ENCODE assay signal across 11 mouse cellular contexts in the genomic region with DNA sequence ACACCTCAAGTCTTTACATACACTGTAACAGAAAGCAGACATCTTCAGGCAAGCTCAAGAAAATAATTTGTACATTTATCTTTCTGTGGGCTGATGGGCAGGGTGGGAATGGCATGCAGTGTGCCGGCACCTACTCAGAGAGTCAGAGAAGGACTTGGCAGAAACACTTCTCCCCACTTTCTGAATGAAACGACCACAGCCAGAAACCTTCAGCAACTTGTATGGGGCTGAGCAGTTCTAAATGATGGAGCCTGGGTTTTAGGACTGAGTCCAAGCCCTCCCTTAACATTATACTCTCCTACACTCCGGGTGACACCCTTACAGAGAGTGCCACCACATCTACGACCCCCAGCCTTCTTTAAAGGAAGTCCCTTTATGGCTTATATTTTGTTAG. TPM values are rescaled to one million over a fixed set of nuclear protein-coding genes. Genes with fewer than 3 reads are reported as not detected.
DNase-seq lines count a peak whose midpoint lies in the region; ATAC-seq and TF ChIP-seq lines count a peak whose summit lies in the region.
"Had no signal": no experiment of that assay in that cellular context is flagged by ENCODE, and none has a peak within 500 bp of the region (broad histone marks: within the 10 kb centered on the region; RNA-seq: fewer than 3 reads in every experiment).

No protein-coding gene starts in this region.

- no peak overlapping the region for H3K27ac ChIP-seq in liver, adult 2 months (replicated peaks; ENCODE audit: insufficient read depth, low read depth, low read length)
- H3K27ac ChIP-seq in hindbrain, postnatal 0 days = peak overlapping the region; percentile 48; the same call in 1 of the 2 replicates
- H3K27ac ChIP-seq in olfactory bulb, adult 2 months (ENCODE audit: insufficient read depth, low read depth, low read length) = peak overlapping the region; percentile 50
- H3K27ac ChIP-seq: midbrain, embryonic 13.5 days had no signal

- WGBS in liver, adult 2 months = 62% methylated on average over 4 of the region's 4 CpGs
- 46% methylated on average over 4 of the region's 4 CpGs for whole genome bisulfite sequencing in hindbrain, postnatal 0 days
- WGBS in olfactory bulb, adult 2 months = 16% methylated on average over 4 of the region's 4 CpGs

- H3K36me3 ChIP-seq in liver, adult 2 months (ENCODE audit: control insufficient read depth, insufficient read depth, low read length) = no peaks in the 10 kb centered on the region
- H3K36me3 ChIP-seq in hindbrain, postnatal 0 days (ENCODE audit: insufficient read depth, low read length) = no peaks in the 10 kb centered on the region
- H3K36me3 ChIP-seq: midbrain, embryonic 13.5 days had no signal

- no peak for TF ChIP-seq CTCF in liver, adult 2 months (IDR thresholded peaks at IDR 0.05; ENCODE audit: low read depth, low read length)
- no peak for TF ChIP-seq CTCF in hindbrain, postnatal 0 days (IDR thresholded peaks at IDR 0.05; ENCODE audit: low read depth)
- TF ChIP-seq CTCF in olfactory bulb, adult 2 months (IDR thresholded peaks at IDR 0.05; ENCODE audit: insufficient read depth, low read depth, low read length) = no peak

- H3K79me2 ChIP-seq in liver, adult 2 months (ENCODE audit: control insufficient read depth, insufficient read depth, low read length) = no peaks in the 10 kb centered on the region; the same call in 1 of the 2 replicates

- no peak for DNase-seq in frontal cortex, adult 2 months (ENCODE audit: extremely low spot score in 1 of 2, low spot score in 1 of 2)
- DNase-seq in liver, adult 2 months (ENCODE audit: extremely low read depth, low read depth, low spot score) = no peak
- no peak for DNase-seq in liver
- DNase-seq in hindbrain, postnatal 0 days (ENCODE audit: low spot score) = no peak
- DNase-seq in urinary bladder, postnatal 25 days (ENCODE audit: low spot score) = no peak
- no peak for DNase-seq in MN1 (ENCODE audit: low spot score)
- DNase-seq: cerebellum, adult 2 months had no signal

- no peaks in the 10 kb centered on the region for H3K27me3 ChIP-seq in liver, adult 2 months (ENCODE audit: control insufficient read depth, insufficient read depth, low read length)
- no peaks in the 10 kb centered on the region for H3K27me3 ChIP-seq in hindbrain, postnatal 0 days (ENCODE audit: insufficient read depth, low read length)
- H3K27me3 ChIP-seq: midbrain, embryonic 13.5 days had no signal

- no peak overlapping the region for H3K4me3 ChIP-seq in liver, adult 2 months (ENCODE audit: insufficient read depth, low read depth, low read length)
- no peak overlapping the region for H3K4me3 ChIP-seq in hindbrain, postnatal 0 days (ENCODE audit: low read length)
- no peak overlapping the region for H3K4me3 ChIP-seq in olfactory bulb, adult 2 months (ENCODE audit: insufficient read depth, low read depth, low read length)
- H3K4me3 ChIP-seq: midbrain, embryonic 13.5 days had no signal

- peaks cover 2% of the 10 kb centered on the region for H3K4me1 ChIP-seq in liver, adult 2 months (ENCODE audit: control insufficient read depth, insufficient read depth, low read length)
- no peaks in the 10 kb centered on the region for H3K4me1 ChIP-seq in hindbrain, postnatal 0 days (ENCODE audit: insufficient read depth, low read length)
- peaks cover 25% of the 10 kb centered on the region for H3K4me1 ChIP-seq in olfactory bulb, adult 2 months (ENCODE audit: control insufficient read depth, insufficient read depth, low read length)

- ATAC-seq in frontal cortex, adult (ENCODE audit: low TSS enrichment) = peak; percentile 14; the same call in 1 of the 2 replicates
- ATAC-seq in hindbrain, postnatal 0 days = no peak
- ATAC-seq: midbrain, embryonic 13.5 days had no signal

- TF ChIP-seq POLR2A in liver, adult 2 months (IDR thresholded peaks at IDR 0.05; ENCODE audit: extremely low read depth, insufficient read depth, low read length) = no peak
- no peak for TF ChIP-seq POLR2A in olfactory bulb, adult 2 months (IDR thresholded peaks at IDR 0.05; ENCODE audit: insufficient read depth, low read depth, low read length)

- peak overlapping the region; percentile 36; the same call in 1 of the 2 replicates for H3K9ac ChIP-seq in liver, adult 2 months (ENCODE audit: low read depth, low read length)
- H3K9ac ChIP-seq in hindbrain, postnatal 0 days (replicated peaks; ENCODE audit: low read length) = no peak overlapping the region
- H3K9ac ChIP-seq: midbrain, embryonic 13.5 days had no signal

- peak overlapping the region; percentile 28; the same call in 1 of the 2 replicates for H3K4me2 ChIP-seq in hindbrain, postnatal 0 days (ENCODE audit: low read depth, low read length)
- H3K4me2 ChIP-seq: midbrain, embryonic 13.5 days had no signal

- H3K9me3 ChIP-seq in hindbrain, postnatal 0 days (ENCODE audit: low read length) = no peaks in the 10 kb centered on the region
- H3K9me3 ChIP-seq: midbrain, embryonic 13.5 days had no signal

RNA-seq across cellular contexts. Expression of gene Gpr183, which starts 1.1 kb away (rescaled TPM):
- 1.0 and 1.6 TPM in 2 replicates for polyA plus RNA-seq in frontal cortex, adult 2 months (2012; rRNA removed)
- 0.37 and 0.67 TPM in 2 replicates for total RNA-seq in liver, adult 2 months (2014; rRNA removed)
- polyA plus RNA-seq in liver, adult 2 months (2012; rRNA removed) = 0.17 and 0.26 TPM in 2 replicates
- total RNA-seq in hindbrain, postnatal 0 days (2014; rRNA removed) = 1.3 and 1.5 TPM in 2 replicates
- 0.56 and 0.58 TPM in 2 replicates for polyA plus RNA-seq in hindbrain, postnatal 0 days (2015; fragmentation: Nextera tagmentation; extraction: Ambion mirVana)
- not detected in 2 replicates for polyA plus RNA-seq in olfactory bulb, adult 2 months (2012; ENCODE audit: insufficient read depth, insufficient read length, low replicate concordance, missing spikeins)

RNA-seq across cellular contexts. Expression of gene Gpr18, which starts 48.4 kb away (rescaled TPM):
- 0.08 TPM in 2 replicates for polyA plus RNA-seq in frontal cortex, adult 2 months (2012; rRNA removed)
- 0.34 and 0.37 TPM in 2 replicates for total RNA-seq in liver, adult 2 months (2014; rRNA removed)
- 0.26 and 0.93 TPM in 2 replicates for polyA plus RNA-seq in liver, adult 2 months (2012; rRNA removed)
- total RNA-seq in hindbrain, postnatal 0 days (2014; rRNA removed) = not detected in 2 replicates
- not detected in 2 replicates for polyA plus RNA-seq in hindbrain, postnatal 0 days (2015; fragmentation: Nextera tagmentation; extraction: Ambion mirVana)
- not detected in 2 replicates for polyA plus RNA-seq in olfactory bulb, adult 2 months (2012; ENCODE audit: insufficient read depth, insufficient read length, low replicate concordance, missing spikeins)
- total RNA-seq: layer of hippocampus, postnatal 10 days had no signal
- polyA plus RNA-seq: cerebellum, adult 2 months had no signal
